Mouse (Mus musculus) spleen, postnatal 4 days (tissue): ENCODE results near the gene Lpcat1.

Experiments used
- DNase-seq, 2 experiments: peaks; one replicate each; pipeline ENCODE4 v3.0.0; 2022; ENCODE audit warnings: low spot score in 2 of 2

The Lpcat1 gene

DNA sequence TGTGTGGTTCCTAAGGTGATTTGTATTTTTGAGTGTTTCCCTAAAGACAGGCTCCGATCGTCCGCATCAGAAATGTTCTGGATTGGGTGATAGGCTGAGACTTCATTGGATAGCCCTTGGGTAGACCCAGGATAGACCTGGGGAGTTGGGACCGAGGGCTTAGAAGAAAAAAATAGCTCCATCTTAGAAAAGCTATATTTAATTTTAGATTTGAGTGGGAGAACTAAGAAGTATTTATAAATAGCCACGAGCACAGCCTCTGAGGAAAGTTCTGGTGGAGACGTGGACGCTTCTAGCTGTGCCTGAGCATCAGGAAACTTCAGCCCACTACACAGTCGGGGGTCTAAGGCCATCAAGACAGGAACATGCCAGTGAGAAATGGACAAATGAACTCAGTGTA is 9.8 kb downstream of the Lpcat1 start:
- DNase-seq = no peak

DNA sequence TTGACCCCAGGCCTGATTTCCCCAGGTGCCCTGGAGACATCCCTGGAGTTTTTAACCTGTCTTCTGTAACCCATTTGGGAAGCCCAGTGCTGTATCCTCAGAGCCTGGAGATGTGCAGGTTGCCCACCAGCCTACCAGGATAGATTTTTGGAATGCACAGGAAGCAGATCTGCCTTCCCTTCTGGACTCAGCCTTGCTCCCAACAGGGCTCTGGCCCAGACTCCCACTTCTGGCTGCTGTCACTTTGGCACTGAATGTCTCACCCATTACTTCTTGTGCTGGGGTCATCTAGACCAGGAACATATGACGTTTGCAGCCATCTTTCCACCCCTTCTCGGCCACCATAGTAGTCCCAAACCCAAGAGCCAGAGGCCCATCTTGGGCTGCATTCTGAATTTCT is 10.8 kb downstream of the Lpcat1 start:
- no peak for DNase-seq

DNA sequence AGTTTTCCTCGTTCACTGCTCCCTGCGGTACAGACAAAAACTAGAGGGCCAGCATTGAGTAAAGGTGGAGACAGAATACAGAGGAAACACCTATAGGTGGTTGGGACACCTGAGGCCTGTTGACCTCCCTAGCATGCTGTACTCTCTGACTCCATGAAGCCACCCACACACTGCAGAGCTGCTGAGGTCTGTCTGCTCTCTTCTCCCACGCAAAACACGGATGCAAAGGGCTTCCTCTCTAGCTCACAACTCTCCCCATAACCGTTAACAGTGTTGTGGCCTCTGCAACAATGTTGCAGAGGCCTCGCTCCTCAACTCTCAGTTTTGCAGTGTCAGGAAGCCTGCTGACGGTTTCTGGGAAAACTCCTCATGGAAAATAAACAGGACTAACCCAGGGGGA is 15.5 kb downstream of the Lpcat1 start:
- no peak for DNase-seq

DNA sequence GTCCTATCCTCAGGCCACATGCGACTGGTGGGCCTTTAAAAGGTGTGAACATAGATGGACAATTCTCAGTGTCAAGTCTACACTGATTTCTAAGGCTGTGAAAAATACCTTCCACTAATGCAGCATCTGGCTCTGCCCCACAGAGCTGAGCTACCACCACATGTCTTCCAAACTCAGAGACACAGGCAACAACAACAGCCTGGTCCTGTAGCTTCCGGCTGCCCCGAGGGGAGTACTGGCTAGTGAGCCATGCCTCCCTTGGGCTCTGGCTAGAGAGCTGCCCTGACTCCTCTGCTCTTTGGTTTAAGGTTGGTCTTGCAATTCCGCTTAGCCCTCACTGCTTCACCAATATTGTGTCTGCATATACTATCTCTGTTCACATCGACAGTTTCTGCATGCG is 16.3 kb downstream of the Lpcat1 start:
- no peak for DNase-seq

DNA sequence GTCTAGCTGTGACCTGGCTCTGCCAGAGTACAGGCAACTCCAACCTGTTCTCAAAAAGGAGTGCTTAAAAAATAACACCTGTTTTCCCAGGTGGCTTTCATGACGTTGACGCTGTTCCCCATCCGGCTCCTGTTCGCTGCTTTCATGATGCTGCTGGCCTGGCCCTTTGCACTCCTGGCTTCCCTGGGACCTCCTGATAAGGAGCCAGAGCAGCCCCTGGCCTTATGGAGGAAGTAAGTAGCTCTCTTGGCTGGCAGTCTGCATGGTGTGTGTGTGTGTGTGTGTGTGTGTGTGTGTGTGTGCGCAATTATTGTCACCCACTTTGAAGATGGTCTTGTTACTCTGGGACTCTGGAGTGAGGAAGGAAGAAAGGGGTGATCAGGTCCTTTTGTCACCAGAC is 17.2 kb downstream of the Lpcat1 start:
- DNase-seq = peak in 1 of 2 experiments; percentile 17

DNA sequence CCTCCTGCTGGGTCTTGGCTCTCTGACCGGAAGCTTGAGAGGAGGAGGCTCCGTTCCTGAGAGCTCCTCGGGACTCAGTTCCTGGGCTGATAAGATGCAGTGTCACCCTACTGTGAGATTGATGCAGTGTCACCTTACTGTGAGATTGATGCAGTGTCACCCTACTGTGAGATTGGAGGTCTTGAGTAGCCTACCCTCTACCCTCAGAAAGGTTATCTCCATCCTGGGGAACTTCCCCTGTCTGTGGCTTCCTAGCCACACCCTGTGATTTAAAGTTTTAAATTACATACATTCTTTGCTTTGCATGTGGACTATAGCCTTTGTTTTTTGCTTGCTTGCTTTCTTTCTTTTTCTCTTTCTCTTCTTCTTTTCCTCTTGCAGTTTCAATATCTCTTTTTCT is 21.1 kb downstream of the Lpcat1 start:
- no peak for DNase-seq

DNA sequence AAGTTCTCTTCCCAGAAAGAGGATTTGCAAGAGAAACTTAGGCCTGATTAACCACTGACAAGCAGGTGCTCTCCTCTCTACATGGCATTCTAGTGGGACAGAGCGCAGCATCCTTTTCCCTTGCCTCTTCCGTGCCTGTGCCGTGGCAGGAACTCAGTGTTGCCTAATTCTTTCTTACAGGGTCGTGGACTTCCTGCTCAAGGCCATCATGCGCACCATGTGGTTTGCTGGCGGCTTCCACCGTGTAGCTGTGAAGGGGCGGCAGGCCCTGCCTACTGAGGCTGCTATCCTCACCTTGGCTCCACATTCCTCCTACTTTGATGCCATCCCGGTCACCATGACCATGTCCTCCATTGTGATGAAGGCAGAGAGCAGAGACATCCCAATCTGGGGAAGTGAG is 21.7 kb downstream of the Lpcat1 start:
- no peak for DNase-seq

DNA sequence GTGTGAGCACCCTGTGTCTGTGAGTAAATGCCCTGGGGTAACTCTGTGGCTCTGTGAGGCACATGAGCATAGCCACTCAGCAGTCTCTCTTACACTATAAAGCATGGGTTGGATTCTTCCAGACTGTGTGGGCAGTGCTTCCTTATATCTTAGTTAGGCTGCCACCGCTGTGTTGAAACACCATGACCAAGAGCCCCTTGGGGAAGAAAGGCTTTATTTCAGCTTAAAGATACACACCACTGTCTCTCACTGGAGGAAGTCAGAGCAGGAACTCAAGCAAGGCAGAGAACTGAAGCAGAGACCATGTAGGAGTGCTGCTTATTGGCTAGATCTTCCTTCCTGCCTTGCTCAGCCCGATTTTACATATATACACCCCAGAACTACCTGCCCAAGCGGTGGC is 23.0 kb downstream of the Lpcat1 start:
- no peak for DNase-seq

DNA sequence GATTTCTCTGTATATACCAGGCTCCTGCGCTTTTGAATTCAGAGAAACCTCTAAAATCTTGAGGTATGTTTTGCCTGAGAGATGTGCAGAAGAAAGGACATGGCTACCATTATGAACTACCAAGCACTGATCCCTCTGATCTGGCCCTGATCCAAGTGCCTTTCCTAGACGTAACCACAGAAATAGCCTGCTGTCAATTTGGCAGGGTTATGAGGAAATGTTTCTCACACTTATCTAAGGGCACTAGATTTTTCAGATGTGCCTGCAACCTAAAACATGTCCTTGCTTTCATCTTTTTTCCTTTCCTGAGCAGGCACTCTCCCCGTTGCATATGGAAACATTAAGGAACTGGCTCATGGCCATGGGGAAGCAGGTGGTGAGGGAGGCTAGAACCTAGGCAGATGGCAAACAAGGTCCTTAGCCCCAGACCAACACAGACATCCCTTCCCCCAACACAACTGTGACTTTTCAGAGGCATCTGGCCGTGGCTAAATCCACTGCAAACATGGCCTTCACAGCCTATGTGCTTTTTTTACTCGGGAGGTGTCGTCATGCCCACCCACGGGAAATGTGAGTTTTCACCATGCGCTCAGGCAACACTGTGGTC is 23.7 kb downstream of the Lpcat1 start:
- DNase-seq = no peak

DNA sequence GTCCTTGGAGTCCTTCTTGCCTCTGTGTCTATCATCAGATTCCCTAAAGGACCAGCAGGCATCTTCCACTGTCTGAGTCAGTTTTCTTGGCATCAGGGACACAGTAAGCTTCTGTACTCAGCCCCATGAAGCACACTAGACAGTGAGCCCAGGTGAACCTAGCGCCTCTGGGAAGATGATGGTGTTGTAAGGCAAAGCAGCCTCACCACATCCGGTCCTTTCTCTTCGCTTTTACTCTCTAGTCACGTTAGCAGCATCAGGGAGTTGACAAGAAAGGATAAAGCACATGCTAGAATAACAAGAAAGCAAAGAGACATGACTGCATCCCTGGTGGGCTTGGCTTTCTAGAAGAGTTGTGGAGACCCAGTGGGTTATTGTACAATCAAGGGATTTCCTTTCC is 26.2 kb downstream of the Lpcat1 start:
- DNase-seq = no peak

DNA sequence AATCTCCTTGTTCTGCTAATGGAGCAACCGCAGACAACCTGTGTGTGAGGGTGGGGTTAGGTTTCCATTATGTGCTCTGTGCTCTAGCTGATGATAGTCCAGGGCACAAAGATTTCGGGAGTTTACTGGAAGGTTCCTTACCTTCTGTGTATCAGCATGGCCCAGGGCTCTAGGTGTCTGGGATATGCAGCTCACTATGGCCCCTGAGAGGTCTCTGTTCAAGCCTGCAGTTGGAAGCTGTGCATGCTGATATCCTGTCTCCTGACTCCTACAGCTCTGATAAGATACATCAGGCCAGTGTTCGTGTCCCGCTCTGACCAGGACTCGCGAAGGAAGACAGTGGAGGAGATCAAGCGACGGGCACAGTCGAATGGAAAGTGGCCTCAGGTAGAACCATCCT is 27.5 kb downstream of the Lpcat1 start:
- no peak for DNase-seq

DNA sequence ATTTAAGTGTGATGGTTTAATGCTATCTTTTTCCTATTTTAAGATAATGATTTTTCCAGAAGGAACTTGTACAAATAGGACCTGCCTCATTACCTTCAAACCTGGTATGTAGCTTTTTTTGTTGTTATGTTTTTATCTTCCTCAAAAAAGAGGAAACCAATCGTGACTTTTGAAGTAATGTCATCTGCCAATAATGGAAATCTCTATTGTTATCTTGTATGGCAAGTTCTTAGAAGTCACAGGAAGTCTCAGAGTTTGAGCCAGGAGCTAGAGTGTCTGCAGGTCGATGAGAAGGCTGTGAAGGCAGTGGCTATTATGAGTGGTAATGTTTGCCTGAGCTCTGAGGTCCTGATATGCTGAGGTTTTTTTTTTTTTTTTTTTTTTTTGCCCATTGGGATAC is 29.1 kb downstream of the Lpcat1 start:
- DNase-seq = no peak

DNA sequence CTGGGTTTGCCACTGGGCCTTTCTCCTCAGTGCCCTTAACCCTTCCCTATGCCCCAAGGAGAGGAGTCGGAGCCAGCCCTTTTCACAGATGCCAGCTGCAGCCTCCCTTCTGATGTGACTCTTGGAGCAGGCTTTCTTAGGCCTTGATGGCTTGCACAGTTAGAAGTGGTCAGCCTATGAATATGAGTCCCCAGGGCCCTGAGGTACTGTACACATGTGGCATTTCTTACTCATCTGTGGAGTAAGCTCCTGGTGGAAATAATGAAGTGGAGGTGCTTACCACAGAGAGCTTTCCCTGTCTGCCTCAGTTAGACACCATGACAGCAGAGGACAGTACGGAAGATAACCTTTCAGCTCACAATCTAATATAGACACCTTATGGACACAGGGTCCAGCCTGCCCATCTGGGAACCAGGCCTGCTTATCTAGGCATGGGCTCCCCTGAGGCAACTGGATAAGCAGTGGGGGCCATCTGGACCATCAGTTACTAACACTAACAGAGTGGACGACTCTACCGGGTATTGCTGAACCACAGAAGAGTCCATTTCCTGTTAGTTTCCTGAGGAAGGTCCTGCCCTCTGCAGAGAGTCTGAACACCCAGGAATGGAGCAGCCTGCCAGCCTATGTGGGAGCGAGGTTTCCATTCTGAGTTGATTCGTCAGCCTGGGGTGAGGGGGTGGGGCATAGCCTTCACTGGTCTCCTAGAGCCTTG is 33.1 kb downstream of the Lpcat1 start:
- DNase-seq = peak in 1 of 2 experiments; percentile 65

DNA sequence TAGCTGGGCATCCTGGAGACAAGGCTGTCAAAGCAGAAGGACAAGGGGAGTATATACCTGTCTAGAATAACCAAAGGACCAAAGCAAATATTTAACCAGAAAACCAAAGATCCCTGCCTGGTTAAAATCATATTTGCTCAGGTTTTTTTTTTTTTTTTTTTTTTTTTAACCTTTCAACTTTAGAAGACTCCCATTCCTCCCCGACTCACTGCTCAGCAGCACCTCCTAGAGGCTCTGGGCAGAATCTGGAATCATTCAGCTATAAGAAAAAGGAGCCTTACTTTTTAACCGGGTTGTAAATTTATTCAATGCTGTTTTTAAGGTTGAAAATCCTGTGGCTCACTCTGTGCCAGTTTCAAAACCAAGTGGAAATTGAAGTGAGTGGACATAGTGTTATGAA is 35.7 kb downstream of the Lpcat1 start:
- DNase-seq = peak in 1 of 2 experiments; percentile 54

DNA sequence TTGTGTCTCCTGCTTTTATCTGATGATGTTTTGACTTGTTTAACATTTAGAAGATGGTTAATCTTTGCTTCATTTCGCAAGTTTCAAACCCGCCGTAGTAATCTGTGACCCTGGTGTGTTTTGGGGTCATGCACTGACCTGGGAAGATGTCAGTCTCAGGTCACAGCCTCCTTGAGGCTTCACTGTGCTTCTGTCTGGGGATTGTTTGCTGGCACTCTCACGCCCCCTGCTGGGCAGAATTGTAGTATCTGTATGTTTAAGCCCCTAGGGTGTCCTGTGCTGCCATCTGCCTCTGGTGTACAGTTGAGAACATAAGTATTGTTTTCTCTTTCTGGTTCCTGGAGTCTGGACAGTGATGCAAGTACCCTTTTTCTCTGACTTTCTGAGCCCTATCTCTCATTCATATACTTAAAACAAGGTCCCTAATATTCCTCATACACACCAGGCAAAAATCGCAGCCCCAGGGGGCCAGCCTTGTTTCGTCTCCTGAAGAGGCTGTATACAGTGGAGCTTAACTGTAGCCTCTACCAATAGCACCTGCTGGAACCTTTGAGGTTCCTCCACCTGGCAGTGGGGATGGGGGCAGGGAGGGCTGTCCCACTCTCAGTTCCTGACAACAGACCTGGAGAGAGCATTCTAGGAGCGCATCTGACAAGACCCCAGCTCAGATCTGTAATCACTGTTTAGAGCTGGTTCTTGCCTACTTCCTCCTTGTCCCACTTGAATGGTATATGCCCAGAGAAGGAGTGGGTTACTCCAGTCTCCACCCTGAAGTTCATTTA is 38.9 kb downstream of the Lpcat1 start:
- DNase-seq = peak; percentile 80 to 93

DNA sequence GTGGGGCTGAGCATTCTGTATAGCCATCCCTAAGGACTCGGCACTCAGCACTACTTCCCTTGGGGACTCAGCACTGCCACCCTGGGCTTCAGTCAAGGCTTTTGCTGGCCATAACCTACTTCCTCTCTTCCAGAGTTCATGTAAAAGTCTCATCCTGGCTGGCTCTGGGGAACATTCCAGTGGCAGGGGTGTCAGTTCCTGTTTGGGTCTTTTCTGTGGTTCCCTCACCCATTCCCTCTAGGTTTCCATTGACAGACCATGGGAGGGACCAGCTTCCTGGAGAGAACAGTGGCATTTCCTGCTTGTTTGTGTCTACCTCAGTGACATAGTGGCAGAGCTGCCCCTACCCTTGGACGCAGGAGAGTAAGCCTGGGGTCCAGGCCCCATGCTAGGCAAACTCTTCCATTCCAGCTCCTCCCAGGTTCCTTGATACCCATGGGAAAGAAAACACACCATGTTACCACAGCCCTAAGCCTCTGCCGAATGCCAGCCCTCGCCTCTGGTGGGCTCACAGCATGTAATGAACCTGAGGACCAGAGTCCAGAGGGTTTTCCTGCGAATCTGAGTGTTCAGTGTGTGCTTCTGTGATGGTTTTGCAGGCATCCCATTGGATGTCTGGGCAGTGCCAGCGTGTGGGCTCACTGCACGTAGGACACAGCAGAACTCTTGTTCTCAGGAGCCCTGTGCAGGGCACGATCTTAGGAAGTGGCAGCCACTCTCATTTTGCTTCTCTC is 42.0 kb downstream of the Lpcat1 start:
- DNase-seq = no peak

DNA sequence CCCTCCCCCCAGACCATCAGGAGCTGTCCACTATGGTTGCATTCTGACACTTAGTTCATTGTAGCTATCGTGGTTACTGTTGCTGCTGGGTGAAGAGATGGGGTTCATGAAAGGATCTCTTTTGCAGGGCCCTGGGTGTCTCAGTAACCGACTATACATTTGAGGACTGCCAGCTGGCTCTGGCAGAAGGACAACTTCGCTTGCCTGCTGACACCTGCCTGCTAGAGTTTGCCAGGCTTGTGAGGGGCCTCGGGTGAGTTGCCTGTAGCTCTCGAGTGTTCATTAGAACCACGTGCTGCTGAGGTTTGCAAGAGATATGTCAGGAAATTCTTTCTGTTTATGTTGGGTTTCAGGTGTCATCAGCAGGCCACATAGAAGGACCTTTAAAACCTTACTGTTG is 42.9 kb downstream of the Lpcat1 start:
- DNase-seq = no peak

DNA sequence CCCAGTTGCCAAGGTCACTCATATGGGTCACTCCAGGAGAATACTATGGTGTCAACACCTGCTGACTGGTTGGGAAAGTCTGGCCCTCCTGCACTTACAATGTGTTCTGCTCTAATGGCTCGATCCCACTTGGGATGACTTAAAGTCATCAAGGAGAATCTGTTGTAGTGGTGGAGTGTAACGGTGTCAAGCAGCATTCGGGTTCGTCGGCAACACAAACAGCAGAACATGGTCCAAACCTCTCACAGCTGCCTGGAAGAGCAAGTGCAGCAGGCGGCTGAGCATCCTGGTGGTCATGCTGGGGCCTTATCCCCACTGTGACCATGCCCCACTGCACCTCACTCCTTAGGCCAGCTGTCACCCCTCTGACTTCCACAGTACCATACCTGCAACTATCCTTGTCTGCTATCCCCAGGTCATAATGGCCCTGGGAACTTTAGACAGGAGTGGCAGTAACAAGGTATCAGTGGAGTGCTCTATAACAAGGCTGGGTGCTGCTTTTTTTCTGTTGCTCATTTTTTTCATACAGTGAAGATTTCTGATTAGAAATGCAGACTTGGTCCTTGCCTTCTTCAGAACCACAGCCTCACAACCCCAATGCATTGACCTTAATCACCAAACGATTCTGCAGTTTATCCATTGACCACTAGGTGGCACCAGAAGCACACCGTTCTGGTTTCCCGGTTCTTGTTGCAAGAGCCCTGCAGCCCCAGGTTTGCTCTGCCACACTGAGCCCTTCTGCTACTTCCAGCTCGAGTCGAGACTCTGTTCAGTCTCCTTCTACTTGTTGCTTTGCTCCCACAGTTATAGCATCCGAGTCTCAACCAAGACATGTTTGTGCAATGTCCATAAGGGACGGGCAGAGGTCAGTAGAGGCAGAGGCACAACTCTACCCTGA is 46.0 kb downstream of the Lpcat1 start:
- peak; percentile 73 to 87 for DNase-seq

DNA sequence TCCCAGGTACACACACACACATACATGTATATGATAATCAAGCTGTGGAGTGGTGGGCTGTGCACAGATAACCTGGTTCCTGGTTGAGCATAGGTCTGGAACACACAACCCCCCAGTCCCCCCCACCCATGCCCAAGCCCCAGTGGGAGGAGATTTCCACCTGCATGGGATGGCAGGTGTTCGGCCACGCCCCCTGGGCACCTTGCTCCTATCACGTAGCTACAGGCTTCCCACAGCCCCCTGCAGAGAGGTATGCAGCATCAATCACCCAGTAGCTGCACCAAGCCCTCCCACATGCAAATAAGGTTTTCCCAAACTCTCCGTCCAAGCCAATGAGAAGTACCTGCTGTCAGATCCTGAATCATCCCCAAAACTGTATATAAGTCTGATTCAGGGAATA is 49.9 kb downstream of the Lpcat1 start:
- no peak for DNase-seq

DNA sequence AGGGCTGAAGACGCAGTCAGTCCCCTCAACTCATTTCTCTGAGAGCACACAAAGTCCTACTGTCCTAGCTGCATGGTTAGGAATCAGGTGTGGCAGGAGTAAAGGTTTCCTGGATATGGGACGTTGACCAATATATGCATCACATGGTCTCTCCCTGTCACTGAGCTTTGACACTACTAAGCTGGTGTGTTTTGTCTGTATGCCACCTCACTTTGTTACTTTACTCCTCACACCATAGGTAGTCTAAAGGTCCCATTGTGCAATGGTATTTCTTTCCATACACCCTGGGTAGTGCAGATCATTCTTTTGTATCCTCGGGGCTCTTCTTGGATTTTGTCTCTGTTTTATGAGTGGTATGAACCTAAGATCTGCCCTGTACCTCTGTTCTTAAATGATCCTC is 66.7 kb downstream of the Lpcat1 start:
- no peak for DNase-seq

DNA sequence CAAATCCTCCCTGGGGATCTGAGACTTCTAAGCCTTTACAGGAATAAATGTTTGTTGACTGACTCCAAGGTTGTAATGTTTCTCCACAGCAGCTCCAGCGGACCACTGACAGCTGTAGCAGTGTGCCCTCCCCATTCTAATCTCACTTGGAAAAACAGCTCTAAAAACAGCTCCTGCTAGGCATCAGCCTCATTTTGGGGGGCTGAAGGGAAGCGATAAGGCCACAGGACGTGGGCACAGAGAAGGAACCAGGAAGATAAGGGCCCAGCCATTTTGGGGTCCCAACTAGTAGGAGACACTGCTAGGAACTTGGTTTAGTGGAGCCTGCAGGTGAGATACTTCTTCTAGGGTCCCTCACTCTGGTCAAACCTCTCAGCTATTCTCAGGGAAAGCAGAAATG is 68.3 kb downstream of the Lpcat1 start:
- no peak for DNase-seq
